Mouse (Mus musculus): ENCODE measurements at regions not wholly inside any gene's neighbourhood (a gene's known extent, or its start where the extent isn't known, plus 50 kb on each side); places are given as distances from the start of the nearest gene placed in this dataset.

DNA sequence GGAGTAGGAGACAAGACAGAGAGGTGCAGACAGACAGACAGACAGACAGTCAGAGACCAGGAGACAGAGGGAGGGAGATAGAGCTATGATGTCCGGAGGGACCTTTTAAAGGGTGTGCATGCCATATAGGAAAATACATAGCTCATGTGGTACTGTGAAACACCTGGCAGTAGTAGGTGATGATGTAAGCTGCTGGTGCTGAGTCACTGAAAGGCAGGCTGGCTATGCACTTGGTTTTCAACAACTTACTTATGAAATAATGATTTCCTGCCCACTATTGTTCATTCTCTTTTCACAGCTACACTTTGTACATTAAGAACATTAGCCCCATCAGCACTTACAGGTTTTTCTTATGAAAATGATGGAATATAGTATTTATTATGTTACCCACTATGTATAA, 196.2 kb downstream of the Aldoart1 start:
- WGBS = 79% methylated on average over 1 of the region's 1 CpGs
- ATAC-seq = no peak

GRCm38 (mm10) chr4:72647130-72647529, 205.3 kb downstream of the Aldoart1 start:
- no peak overlapping the region for H3K9ac ChIP-seq (replicated peaks; ENCODE audit: low read depth)
- H3K27me3 ChIP-seq (replicated peaks; ENCODE audit: insufficient read depth, low read length) = no peaks in the 10 kb centered on the region
- H3K4me3 ChIP-seq (ENCODE audit: low read depth, low read length) = no peak overlapping the region
- no peaks in the 10 kb centered on the region for H3K9me3 ChIP-seq (ENCODE audit: low read length)
- 77% methylated on average over 1 of the region's 1 CpGs for WGBS
- no peaks in the 10 kb centered on the region for H3K36me3 ChIP-seq (ENCODE audit: insufficient read depth, low read length)
- no peak overlapping the region for H3K4me2 ChIP-seq (replicated peaks; ENCODE audit: low read depth, low read length)
- DNase-seq (ENCODE audit: low spot score) (no peak), ATAC-seq (no peak)
- no peak for TF ChIP-seq CTCF (IDR thresholded peaks at IDR 0.05)
- TF ChIP-seq EP300 (IDR thresholded peaks at IDR 0.05) = no peak
- no peak overlapping the region for H3K27ac ChIP-seq (ENCODE audit: low read length)
- no peaks in the 10 kb centered on the region for H3K4me1 ChIP-seq (ENCODE audit: insufficient read depth, low read depth, low read length)

More for the DNA sequence above, 196.2 kb downstream of the Aldoart1 start:
- H3K36me3 ChIP-seq (ENCODE audit: insufficient read depth, low read length) = no peaks in the 10 kb centered on the region
- no peak overlapping the region for H3K27ac ChIP-seq (ENCODE audit: low read length)
- no peak overlapping the region for H3K9ac ChIP-seq (replicated peaks; ENCODE audit: low read depth)
- no peak overlapping the region for H3K4me3 ChIP-seq (ENCODE audit: low read depth, low read length)
- no peak for DNase-seq (ENCODE audit: low spot score)
- H3K4me1 ChIP-seq (ENCODE audit: insufficient read depth, low read depth, low read length) = no peaks in the 10 kb centered on the region
- TF ChIP-seq EP300 (IDR thresholded peaks at IDR 0.05) (no peak), CTCF (IDR thresholded peaks at IDR 0.05) (no peak)
- no peak overlapping the region for H3K4me2 ChIP-seq (replicated peaks; ENCODE audit: low read depth, low read length)
- no peaks in the 10 kb centered on the region for H3K27me3 ChIP-seq (replicated peaks; ENCODE audit: insufficient read depth, low read length)
- H3K9me3 ChIP-seq (ENCODE audit: low read length) = no peaks in the 10 kb centered on the region

DNA sequence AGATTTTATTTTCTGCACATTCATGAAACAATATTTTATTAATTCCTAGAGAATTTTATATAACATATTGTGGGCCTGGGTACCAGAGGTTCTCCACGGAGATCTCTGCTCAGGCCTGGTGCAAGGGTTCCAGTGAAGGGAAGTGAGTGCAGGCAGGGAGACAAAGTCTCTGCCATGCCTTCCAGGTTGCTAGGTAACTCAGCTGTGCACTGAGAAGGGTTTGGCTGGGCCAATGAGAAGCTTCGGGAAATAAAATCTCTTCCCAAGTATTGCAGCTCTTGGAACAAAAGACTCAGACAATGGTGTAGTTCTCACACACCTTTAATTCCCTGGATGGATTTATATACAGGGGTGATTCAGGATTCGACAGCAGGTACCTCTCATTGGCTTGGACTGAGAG, 223.0 kb downstream of the Aldoart1 start:
- no peak overlapping the region for H3K9ac ChIP-seq (replicated peaks; ENCODE audit: low read depth)
- no peak for TF ChIP-seq CTCF (IDR thresholded peaks at IDR 0.05)
- TF ChIP-seq EP300 (IDR thresholded peaks at IDR 0.05) = no peak
- no peak for ATAC-seq
- no peaks in the 10 kb centered on the region for H3K27me3 ChIP-seq (replicated peaks; ENCODE audit: insufficient read depth, low read length)
- H3K4me1 ChIP-seq (ENCODE audit: insufficient read depth, low read depth, low read length) = no peaks in the 10 kb centered on the region
- H3K4me2 ChIP-seq (replicated peaks; ENCODE audit: low read depth, low read length) = no peak overlapping the region
- no peaks in the 10 kb centered on the region for H3K9me3 ChIP-seq (ENCODE audit: low read length)
- H3K36me3 ChIP-seq (ENCODE audit: insufficient read depth, low read length) = no peaks in the 10 kb centered on the region
- WGBS = 57% methylated on average over 3 of the region's 3 CpGs
- DNase-seq (ENCODE audit: low spot score) = no peak
- no peak overlapping the region for H3K27ac ChIP-seq (ENCODE audit: low read length)
- H3K4me3 ChIP-seq (ENCODE audit: low read depth, low read length) = no peak overlapping the region

DNA sequence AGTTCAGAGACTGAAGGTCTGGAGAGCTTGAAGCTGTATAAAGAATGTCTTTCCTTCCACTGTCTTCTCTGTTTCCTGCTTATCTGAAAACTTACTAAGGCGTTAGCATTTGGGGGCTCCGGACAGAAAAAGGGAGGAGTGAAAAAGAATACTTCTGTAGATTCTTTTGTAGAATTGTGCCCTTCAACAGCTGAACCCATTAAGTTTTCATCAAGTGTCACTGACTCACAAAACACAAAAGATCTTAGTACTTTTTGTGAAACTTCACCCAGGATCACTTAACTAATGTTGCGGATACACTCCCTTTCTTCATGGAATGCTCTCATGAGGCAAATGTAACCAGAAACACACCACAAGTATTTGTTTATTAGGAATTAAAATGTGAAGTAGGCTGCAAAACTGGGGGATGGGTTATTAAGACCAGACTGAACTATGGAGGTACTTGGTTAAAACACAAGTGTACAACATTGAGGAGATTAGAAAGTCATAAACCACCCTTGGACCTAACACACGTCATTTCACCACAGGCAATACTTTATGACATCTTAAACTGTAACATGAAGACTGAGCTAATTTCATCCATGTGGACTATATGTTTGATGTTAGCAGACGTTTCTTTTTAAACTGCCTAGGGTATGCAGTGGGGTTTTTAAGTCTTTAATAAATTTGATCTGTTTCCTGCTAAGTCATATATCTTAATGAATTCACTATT, 225.1 kb downstream of the Aldoart1 start:
- Histone ChIP-seq H3K4me1 (ENCODE audit: insufficient read depth, low read depth, low read length) (no peaks in the 10 kb centered on the region), H3K27me3 (replicated peaks; ENCODE audit: insufficient read depth, low read length) (no peaks in the 10 kb centered on the region), H3K9me3 (ENCODE audit: low read length) (no peaks in the 10 kb centered on the region), H3K4me3 (ENCODE audit: low read depth, low read length) (no peak overlapping the region), H3K36me3 (ENCODE audit: insufficient read depth, low read length) (no peaks in the 10 kb centered on the region), H3K9ac (replicated peaks; ENCODE audit: low read depth) (no peak overlapping the region), H3K27ac (ENCODE audit: low read length) (no peak overlapping the region), H3K4me2 (replicated peaks; ENCODE audit: low read depth, low read length) (no peak overlapping the region)
- ATAC-seq (no peak), DNase-seq (ENCODE audit: low spot score) (peak; percentile 18)
- 46% methylated on average over 5 of the region's 5 CpGs for WGBS
- no peak for TF ChIP-seq EP300 (IDR thresholded peaks at IDR 0.05)
- TF ChIP-seq CTCF (IDR thresholded peaks at IDR 0.05) = no peak

DNA sequence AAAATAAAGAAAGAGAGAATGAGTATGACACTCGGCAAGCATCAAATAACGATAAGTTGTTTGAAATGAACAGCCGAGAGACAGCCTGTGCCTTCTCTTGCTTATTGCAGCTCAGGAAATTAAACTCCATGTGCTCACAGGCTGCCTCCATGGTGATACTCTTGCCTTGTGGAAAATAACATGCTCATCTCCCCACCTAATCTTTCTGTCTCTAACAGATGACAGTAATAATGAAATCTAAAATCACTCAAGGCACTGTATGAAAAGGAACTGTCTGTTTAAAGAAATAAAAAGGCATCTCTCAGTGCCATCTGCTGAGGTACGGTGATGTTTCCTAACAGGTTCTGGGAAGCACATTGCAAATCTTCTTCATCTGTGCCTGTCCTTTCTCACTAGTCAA, 247.3 kb downstream of the Aldoart1 start:
- WGBS = 85% methylated on average over 4 of the region's 4 CpGs
- H3K9ac ChIP-seq (replicated peaks; ENCODE audit: low read depth) = no peak overlapping the region
- no peak for ATAC-seq

GRCm38 (mm10) chr4:72595494-72595893, 256.9 kb downstream of the Aldoart1 start:
- Histone ChIP-seq H3K4me1 (ENCODE audit: insufficient read depth, low read depth, low read length) (no peaks in the 10 kb centered on the region), H3K9me3 (ENCODE audit: low read length) (no peaks in the 10 kb centered on the region), H3K27me3 (replicated peaks; ENCODE audit: insufficient read depth, low read length) (no peaks in the 10 kb centered on the region), H3K9ac (replicated peaks; ENCODE audit: low read depth) (no peak overlapping the region), H3K36me3 (ENCODE audit: insufficient read depth, low read length) (no peaks in the 10 kb centered on the region), H3K27ac (ENCODE audit: low read length) (no peak overlapping the region), H3K4me3 (ENCODE audit: low read depth, low read length) (no peak overlapping the region), H3K4me2 (replicated peaks; ENCODE audit: low read depth, low read length) (no peak overlapping the region)
- DNase-seq (ENCODE audit: low spot score) = no peak
- no peak for ATAC-seq
- 37% methylated on average over 2 of the region's 2 CpGs for WGBS
- no peak for TF ChIP-seq EP300 (IDR thresholded peaks at IDR 0.05)
- TF ChIP-seq CTCF (IDR thresholded peaks at IDR 0.05) = no peak

More for the DNA sequence above, 247.3 kb downstream of the Aldoart1 start:
- Histone ChIP-seq H3K36me3 (ENCODE audit: insufficient read depth, low read length) (no peaks in the 10 kb centered on the region), H3K4me1 (ENCODE audit: insufficient read depth, low read depth, low read length) (no peaks in the 10 kb centered on the region), H3K27ac (ENCODE audit: low read length) (no peak overlapping the region), H3K4me3 (ENCODE audit: low read depth, low read length) (no peak overlapping the region), H3K4me2 (replicated peaks; ENCODE audit: low read depth, low read length) (no peak overlapping the region), H3K9me3 (ENCODE audit: low read length) (no peaks in the 10 kb centered on the region), H3K27me3 (replicated peaks; ENCODE audit: insufficient read depth, low read length) (no peaks in the 10 kb centered on the region)
- no peak for DNase-seq (ENCODE audit: low spot score)
- TF ChIP-seq CTCF (IDR thresholded peaks at IDR 0.05) (no peak), EP300 (IDR thresholded peaks at IDR 0.05) (no peak)

Data from lung, postnatal 0 days (tissue).